Mouse (Mus musculus): ENCODE measurements around the gene Cntnap2. TPM values are rescaled to one million over a fixed set of nuclear protein-coding genes. Genes with fewer than 3 reads are reported as not detected.

Gene Cntnap2
- polyA plus RNA-seq, 1 experiment from 2014 or later, result 24.7 TPM

- Histone ChIP-seq H3K4me1 (ENCODE audit: control insufficient read depth, insufficient read depth, low read length) (no peaks in the 10 kb centered on the region), H3K9ac (ENCODE audit: low read length) (no peak overlapping the region), H3K4me2 (no peak overlapping the region), H3K4me3 (ENCODE audit: low read depth, low read length) (no peak overlapping the region), H3K27ac (ENCODE audit: low read depth, low read length) (no peak overlapping the region), H3K9me3 (ENCODE audit: control insufficient read depth, low read length) (no peaks in the 10 kb centered on the region; the same call in 1 of the 2 replicates), H3K36me3 (ENCODE audit: control insufficient read depth, insufficient read depth, low read length) (no peaks in the 10 kb centered on the region), H3K27me3 (ENCODE audit: control insufficient read depth, insufficient read depth, low read length) (no peaks in the 10 kb centered on the region)
- DNase-seq (ENCODE audit: low spot score, missing footprints) (no peak), ATAC-seq (ENCODE audit: low FRiP score) (no peak)
- WGBS, result 75% methylated on average over 2 of the region's 2 CpGs
Observed at GRCm38 (mm10) chr6:46205531-46205930, 1146.4 kb downstream of the Cntnap2 start.

- H3K36me3 ChIP-seq (ENCODE audit: control insufficient read depth, insufficient read depth, low read length), result no peaks in the 10 kb centered on the region
- no peak overlapping the region for H3K9ac ChIP-seq (ENCODE audit: low read length)
- 94% methylated on average over 1 of the region's 1 CpGs for WGBS
- no peak for ATAC-seq (ENCODE audit: low FRiP score)
- no peaks in the 10 kb centered on the region for H3K27me3 ChIP-seq (ENCODE audit: control insufficient read depth, insufficient read depth, low read length)
- no peak for DNase-seq (ENCODE audit: low spot score, missing footprints)
- H3K4me2 ChIP-seq, result no peak overlapping the region
- no peaks in the 10 kb centered on the region for H3K4me1 ChIP-seq (ENCODE audit: control insufficient read depth, insufficient read depth, low read length)
- H3K9me3 ChIP-seq (ENCODE audit: control insufficient read depth, low read length), result no peaks in the 10 kb centered on the region
- no peak overlapping the region for H3K27ac ChIP-seq (ENCODE audit: low read depth, low read length)
- H3K4me3 ChIP-seq (ENCODE audit: low read depth, low read length), result no peak overlapping the region
Observed at GRCm38 (mm10) chr6:46232889-46233288, 1173.7 kb downstream of the Cntnap2 start.

GRCm38 (mm10) chr6:46240349-46240748 lies 1181.2 kb downstream of the Cntnap2 start:
- no peak overlapping the region for H3K4me2 ChIP-seq
- no peak for DNase-seq (ENCODE audit: low spot score, missing footprints)
- H3K27me3 ChIP-seq (ENCODE audit: control insufficient read depth, insufficient read depth, low read length), result no peaks in the 10 kb centered on the region
- H3K4me3 ChIP-seq (ENCODE audit: low read depth, low read length), result no peak overlapping the region
- no peak overlapping the region for H3K9ac ChIP-seq (ENCODE audit: low read length)
- WGBS, result 69% methylated on average over 2 of the region's 2 CpGs
- no peak for ATAC-seq (ENCODE audit: low FRiP score)
- no peaks in the 10 kb centered on the region for H3K36me3 ChIP-seq (ENCODE audit: control insufficient read depth, insufficient read depth, low read length)
- H3K9me3 ChIP-seq (ENCODE audit: control insufficient read depth, low read length), result no peaks in the 10 kb centered on the region
- H3K4me1 ChIP-seq (ENCODE audit: control insufficient read depth, insufficient read depth, low read length), result no peaks in the 10 kb centered on the region
- no peak overlapping the region for H3K27ac ChIP-seq (ENCODE audit: low read depth, low read length)

- no peak for DNase-seq (ENCODE audit: low spot score, missing footprints)
- no peak overlapping the region for H3K4me3 ChIP-seq (ENCODE audit: low read depth, low read length)
- H3K27me3 ChIP-seq (ENCODE audit: control insufficient read depth, insufficient read depth, low read length), result no peaks in the 10 kb centered on the region
- WGBS, result 40% methylated on average over 1 of the region's 1 CpGs
- ATAC-seq (ENCODE audit: low FRiP score), result no peak
- no peaks in the 10 kb centered on the region for H3K36me3 ChIP-seq (ENCODE audit: control insufficient read depth, insufficient read depth, low read length)
- H3K9me3 ChIP-seq (ENCODE audit: control insufficient read depth, low read length), result no peaks in the 10 kb centered on the region
- H3K4me2 ChIP-seq, result no peak overlapping the region
- H3K27ac ChIP-seq (ENCODE audit: low read depth, low read length), result no peak overlapping the region
- no peak overlapping the region for H3K9ac ChIP-seq (ENCODE audit: low read length)
- H3K4me1 ChIP-seq (ENCODE audit: control insufficient read depth, insufficient read depth, low read length), result no peaks in the 10 kb centered on the region
Observed at GRCm38 (mm10) chr6:46263171-46263570, 1204.0 kb downstream of the Cntnap2 start.

GRCm38 (mm10) chr6:46346946-46347345 lies 1287.8 kb downstream of the Cntnap2 start:
- WGBS, result 74% methylated on average over 5 of the region's 5 CpGs
- Histone ChIP-seq H3K4me2 (no peak overlapping the region), H3K4me1 (ENCODE audit: control insufficient read depth, insufficient read depth, low read length) (no peaks in the 10 kb centered on the region), H3K9ac (ENCODE audit: low read length) (no peak overlapping the region), H3K27me3 (ENCODE audit: control insufficient read depth, insufficient read depth, low read length) (no peaks in the 10 kb centered on the region), H3K4me3 (ENCODE audit: low read depth, low read length) (no peak overlapping the region), H3K36me3 (ENCODE audit: control insufficient read depth, insufficient read depth, low read length) (no peaks in the 10 kb centered on the region), H3K9me3 (ENCODE audit: control insufficient read depth, low read length) (no peaks in the 10 kb centered on the region), H3K27ac (ENCODE audit: low read depth, low read length) (no peak overlapping the region)
- no peak for DNase-seq (ENCODE audit: low spot score, missing footprints)
- ATAC-seq (ENCODE audit: low FRiP score), result no peak

- Histone ChIP-seq H3K4me2 (no peak overlapping the region), H3K9me3 (ENCODE audit: control insufficient read depth, low read length) (no peaks in the 10 kb centered on the region), H3K27me3 (ENCODE audit: control insufficient read depth, insufficient read depth, low read length) (no peaks in the 10 kb centered on the region), H3K4me1 (ENCODE audit: control insufficient read depth, insufficient read depth, low read length) (no peaks in the 10 kb centered on the region), H3K27ac (ENCODE audit: low read depth, low read length) (no peak overlapping the region), H3K4me3 (ENCODE audit: low read depth, low read length) (no peak overlapping the region), H3K9ac (ENCODE audit: low read length) (no peak overlapping the region), H3K36me3 (ENCODE audit: control insufficient read depth, insufficient read depth, low read length) (no peaks in the 10 kb centered on the region)
- 93% methylated on average over 2 of the region's 2 CpGs for WGBS
- DNase-seq (ENCODE audit: low spot score, missing footprints) (no peak), ATAC-seq (ENCODE audit: low FRiP score) (no peak)
Observed at GRCm38 (mm10) chr6:46361091-46361490, 1301.9 kb downstream of the Cntnap2 start.

- Histone ChIP-seq H3K4me2 (no peak overlapping the region), H3K9ac (ENCODE audit: low read length) (no peak overlapping the region), H3K4me1 (ENCODE audit: control insufficient read depth, insufficient read depth, low read length) (no peaks in the 10 kb centered on the region), H3K4me3 (ENCODE audit: low read depth, low read length) (no peak overlapping the region), H3K9me3 (ENCODE audit: control insufficient read depth, low read length) (no peaks in the 10 kb centered on the region), H3K27ac (ENCODE audit: low read depth, low read length) (no peak overlapping the region), H3K27me3 (ENCODE audit: control insufficient read depth, insufficient read depth, low read length) (no peaks in the 10 kb centered on the region), H3K36me3 (ENCODE audit: control insufficient read depth, insufficient read depth, low read length) (no peaks in the 10 kb centered on the region)
- WGBS, result 100% methylated on average over 1 of the region's 1 CpGs
- ATAC-seq (ENCODE audit: low FRiP score) (no peak), DNase-seq (ENCODE audit: low spot score, missing footprints) (no peak)
Observed at GRCm38 (mm10) chr6:46362156-46362555, 1303.0 kb downstream of the Cntnap2 start.

- Histone ChIP-seq H3K9ac (ENCODE audit: low read length) (no peak overlapping the region), H3K36me3 (ENCODE audit: control insufficient read depth, insufficient read depth, low read length) (no peaks in the 10 kb centered on the region), H3K9me3 (ENCODE audit: control insufficient read depth, low read length) (no peaks in the 10 kb centered on the region), H3K4me2 (no peak overlapping the region), H3K27me3 (ENCODE audit: control insufficient read depth, insufficient read depth, low read length) (no peaks in the 10 kb centered on the region), H3K27ac (ENCODE audit: low read depth, low read length) (no peak overlapping the region), H3K4me3 (ENCODE audit: low read depth, low read length) (no peak overlapping the region), H3K4me1 (ENCODE audit: control insufficient read depth, insufficient read depth, low read length) (no peaks in the 10 kb centered on the region)
- ATAC-seq (ENCODE audit: low FRiP score), result no peak
- no peak for DNase-seq (ENCODE audit: low spot score, missing footprints)
- WGBS, result 76% methylated on average over 2 of the region's 2 CpGs
Observed at GRCm38 (mm10) chr6:46398725-46399589, 1339.8 kb downstream of the Cntnap2 start.

GRCm38 (mm10) chr6:46414154-46414553 lies 1355.0 kb downstream of the Cntnap2 start:
- no peak for ATAC-seq (ENCODE audit: low FRiP score)
- Histone ChIP-seq H3K36me3 (ENCODE audit: control insufficient read depth, insufficient read depth, low read length) (no peaks in the 10 kb centered on the region), H3K4me3 (ENCODE audit: low read depth, low read length) (no peak overlapping the region), H3K9ac (ENCODE audit: low read length) (no peak overlapping the region), H3K27ac (ENCODE audit: low read depth, low read length) (no peak overlapping the region), H3K27me3 (ENCODE audit: control insufficient read depth, insufficient read depth, low read length) (no peaks in the 10 kb centered on the region), H3K9me3 (ENCODE audit: control insufficient read depth, low read length) (no peaks in the 10 kb centered on the region), H3K4me2 (no peak overlapping the region), H3K4me1 (ENCODE audit: control insufficient read depth, insufficient read depth, low read length) (no peaks in the 10 kb centered on the region)
- no peak for DNase-seq (ENCODE audit: low spot score, missing footprints)

Data from midbrain, embryonic 11.5 days (tissue).